Mouse (Mus musculus): ENCODE results near the gene Rtn4rl2.

- TF ChIP-seq POLR2A (IDR thresholded peaks at IDR 0.05; ENCODE audit: low read depth, low read length) (no peak), CTCF (IDR thresholded peaks at IDR 0.05; ENCODE audit: extremely low read depth, insufficient read length, insufficient replicate concordance, low read depth, low read length) (no peak)
These were observed 64.0 kb downstream of the Rtn4rl2 start, which contains the start of gene Smtnl1 for GRCm38 (mm10) chr2:84822552-84822951.

All from small intestine, adult 2 months (tissue).